30 mouse cellular contexts compared by ENCODE assay signal in the genomic region with DNA sequence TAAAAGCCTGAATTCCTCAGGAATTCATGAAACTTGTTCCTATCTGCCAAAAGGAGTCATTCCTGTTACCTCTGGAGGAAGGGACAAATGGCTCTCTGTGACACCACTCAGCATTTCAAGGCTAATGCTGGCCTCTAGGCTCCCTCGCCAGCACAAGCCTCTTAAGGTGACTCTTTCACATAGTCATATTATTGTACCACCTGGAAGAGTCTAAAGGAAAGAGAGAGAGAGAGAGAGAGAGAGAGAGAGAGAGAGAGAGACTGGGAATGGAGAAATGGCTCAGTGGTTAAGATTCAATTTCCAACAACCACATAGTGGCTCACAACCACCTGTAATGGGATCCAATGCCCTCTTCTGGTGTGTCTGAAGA.
"Had no signal": no experiment of that assay in that cellular context is flagged by ENCODE, and none has a peak within 500 bp of the region (broad histone marks: within the 10 kb centered on the region; RNA-seq: fewer than 3 reads in every experiment).

No protein-coding gene starts in this region.

- H3K4me2 ChIP-seq: limb, embryonic 12.5 days; limb, embryonic 13.5 days; limb, embryonic 15.5 days; lung, embryonic 14.5 days; lung, embryonic 15.5 days; midbrain, embryonic 12.5 days; midbrain, embryonic 13.5 days; neural tube, embryonic 12.5 days; neural tube, embryonic 13.5 days had no signal

- H3K4me3 ChIP-seq: left cerebral cortex, adult 2 months; limb, embryonic 10.5 days; limb, embryonic 12.5 days; limb, embryonic 13.5 days; limb, embryonic 15.5 days; liver, embryonic 12.5 days; liver, embryonic 13.5 days; liver, embryonic 15.5 days; lung, embryonic 15.5 days; megakaryocyte, embryonic 14.5 days; midbrain, embryonic 10.5 days; midbrain, embryonic 12.5 days; midbrain, embryonic 13.5 days; myocyte; neural tube, embryonic 12.5 days; neural tube, embryonic 13.5 days had no signal

- H3K27ac ChIP-seq: left cerebral cortex, adult 2 months; limb, embryonic 10.5 days; limb, embryonic 12.5 days; limb, embryonic 13.5 days; limb, embryonic 15.5 days; liver, embryonic 13.5 days; liver, embryonic 14.5 days; liver, embryonic 15.5 days; lung, embryonic 15.5 days; macrophage; midbrain, embryonic 10.5 days; midbrain, embryonic 12.5 days; midbrain, embryonic 13.5 days; neural tube, embryonic 12.5 days; neural tube, embryonic 13.5 days had no signal

- H3K9ac ChIP-seq: limb, embryonic 12.5 days; limb, embryonic 13.5 days; limb, embryonic 15.5 days; liver, embryonic 12.5 days; liver, embryonic 13.5 days; liver, embryonic 14.5 days; liver, embryonic 15.5 days; lung, embryonic 14.5 days; lung, embryonic 15.5 days; midbrain, embryonic 12.5 days; midbrain, embryonic 13.5 days; neural tube, embryonic 12.5 days; neural tube, embryonic 13.5 days had no signal

- H3K9me3 ChIP-seq: limb, embryonic 10.5 days; limb, embryonic 12.5 days; limb, embryonic 13.5 days; limb, embryonic 15.5 days; liver, embryonic 12.5 days; liver, embryonic 13.5 days; liver, embryonic 15.5 days; lung, embryonic 15.5 days; megakaryocyte, embryonic 14.5 days; midbrain, embryonic 10.5 days; midbrain, embryonic 12.5 days; midbrain, embryonic 13.5 days; neural tube, embryonic 12.5 days; neural tube, embryonic 13.5 days had no signal

- ATAC-seq: lung, postnatal 0 days; midbrain, embryonic 13.5 days; midbrain, embryonic 16.5 days had no signal

- DNase-seq: left cerebral cortex, postnatal 4 days; liver; liver, embryonic 13.5 days; lung, adult 18-20 months; lung, adult 2 months; lung, embryonic 14.5 days; lung, postnatal 10 days; lung, postnatal 14 days; lung, postnatal 36 days; lung, postnatal 4 days; midbrain, embryonic 14.5 days had no signal

- H3K27me3 ChIP-seq: limb, embryonic 15.5 days; liver, embryonic 15.5 days; lung, embryonic 15.5 days; megakaryocyte, embryonic 14.5 days; neural tube, embryonic 12.5 days had no signal

- H3K36me3 ChIP-seq: limb, embryonic 10.5 days; limb, embryonic 12.5 days; limb, embryonic 13.5 days; limb, embryonic 15.5 days; liver, embryonic 12.5 days; liver, embryonic 13.5 days; liver, embryonic 15.5 days; lung, embryonic 15.5 days; midbrain, embryonic 10.5 days; midbrain, embryonic 12.5 days; midbrain, embryonic 13.5 days; neural tube, embryonic 12.5 days; neural tube, embryonic 13.5 days had no signal
